15 mouse cellular contexts compared by ENCODE assay signal in the genomic region with DNA sequence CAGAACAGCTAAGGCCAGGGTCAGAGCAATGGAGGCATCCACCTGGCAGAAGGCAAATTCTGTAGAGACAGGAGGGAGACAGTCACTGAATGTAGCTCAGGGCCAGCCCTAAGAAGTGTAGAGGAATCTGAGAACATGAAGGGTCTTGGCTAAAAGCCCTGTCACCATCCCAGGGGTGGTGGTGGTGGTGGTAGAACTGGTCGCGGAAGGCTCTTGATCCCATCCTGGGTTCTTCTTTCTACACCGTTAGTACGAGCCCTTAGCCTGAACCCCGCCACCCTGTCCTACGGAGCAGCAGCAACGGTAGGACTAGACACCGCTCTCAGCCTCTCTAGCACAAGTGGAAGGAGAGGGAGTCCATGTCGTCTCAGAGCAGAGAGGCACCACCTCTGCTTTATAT.
"Had no signal": no experiment of that assay in that cellular context is flagged by ENCODE, and none has a peak within 500 bp of the region (broad histone marks: within the 10 kb centered on the region; RNA-seq: fewer than 3 reads in every experiment).

No protein-coding gene starts in this region.

- H3K27me3 ChIP-seq: liver, embryonic 15.5 days had no signal

- H3K9ac ChIP-seq: liver, embryonic 15.5 days; midbrain, embryonic 12.5 days; neural tube, embryonic 15.5 days had no signal

- ATAC-seq: lung, postnatal 0 days had no signal

- H3K4me2 ChIP-seq: liver, embryonic 11.5 days; liver, embryonic 15.5 days; midbrain, embryonic 12.5 days; neural tube, embryonic 15.5 days had no signal

- H3K9me3 ChIP-seq: limb, embryonic 10.5 days; liver, embryonic 15.5 days; midbrain, embryonic 12.5 days; neural tube, embryonic 15.5 days had no signal

- H3K4me3 ChIP-seq: left cerebral cortex, adult 2 months; limb, embryonic 10.5 days; liver, embryonic 15.5 days; midbrain, embryonic 12.5 days; myocyte; neural tube, embryonic 15.5 days had no signal

- H3K27ac ChIP-seq: kidney, postnatal 0 days; left cerebral cortex, adult 2 months; limb, embryonic 10.5 days; liver, embryonic 15.5 days; midbrain, embryonic 12.5 days; neural tube, embryonic 15.5 days had no signal

- DNase-seq: kidney, adult 11 months; kidney, adult 9 months; lung, adult 2 months; right cerebral cortex, adult 18-20 months; right cerebral cortex, postnatal 4 days; spleen, adult 18-20 months had no signal
